ENCODE assay signal across 10 mouse cellular contexts in the genomic region with DNA sequence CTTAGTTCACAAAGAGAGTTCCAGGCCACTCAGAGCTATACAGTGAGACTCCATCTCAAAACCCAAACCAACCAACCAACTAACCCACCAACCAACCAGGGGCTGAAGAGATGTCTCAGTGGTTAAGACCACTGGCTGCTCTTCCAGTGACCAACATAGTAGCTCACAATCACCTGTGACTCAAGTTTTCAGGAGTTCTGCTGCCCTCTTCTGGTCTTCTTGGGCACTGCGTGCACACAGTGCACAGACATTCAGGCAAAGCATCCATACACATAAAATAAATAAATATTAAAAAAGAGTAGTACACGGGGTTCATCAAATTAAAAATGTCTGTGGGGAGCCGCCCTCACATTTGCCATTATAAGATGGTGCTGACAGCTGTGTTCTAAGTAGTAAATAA. TPM values are rescaled to one million over a fixed set of nuclear protein-coding genes. Genes with fewer than 3 reads are reported as not detected.
DNase-seq lines count a peak whose midpoint lies in the region; ATAC-seq and TF ChIP-seq lines count a peak whose summit lies in the region.
"Had no signal": no experiment of that assay in that cellular context is flagged by ENCODE, and none has a peak within 500 bp of the region (broad histone marks: within the 10 kb centered on the region; RNA-seq: fewer than 3 reads in every experiment).

No protein-coding gene starts in this region.

- no peaks in the 10 kb centered on the region for H3K4me1 ChIP-seq in intestine, postnatal 0 days (replicated peaks; ENCODE audit: control insufficient read depth, insufficient read depth, low read length)
- H3K4me1 ChIP-seq in intestine, embryonic 16.5 days (ENCODE audit: control insufficient read depth, insufficient read depth, low read length): no peaks in the 10 kb centered on the region
- no peaks in the 10 kb centered on the region for H3K4me1 ChIP-seq in spleen, adult 2 months (ENCODE audit: control insufficient read depth, insufficient read depth, insufficient read length)
- no peaks in the 10 kb centered on the region for H3K4me1 ChIP-seq in bone marrow, adult 2 months (ENCODE audit: control insufficient read depth, insufficient read depth, low read length)
- H3K4me1 ChIP-seq: embryonic facial prominence, embryonic 15.5 days; hindbrain, embryonic 13.5 days had no signal

- peak in 1 of 2 experiments; percentile 7 for DNase-seq in spleen, adult 2 months (ENCODE audit: low read depth in 1 of 2, low spot score in 2 of 2)
- DNase-seq in spleen, postnatal 4 days (ENCODE audit: low spot score in 2 of 2): no peak
- peak; percentile 35 to 43 for DNase-seq in thymus, postnatal 36 days
- DNase-seq in urinary bladder, postnatal 14 days (ENCODE audit: low spot score): no peak
- DNase-seq: gastrocnemius, postnatal 25 days had no signal

- peak; percentile 59 for TF ChIP-seq CTCF in intestine, postnatal 0 days (IDR thresholded peaks at IDR 0.05; ENCODE audit: low read depth)
- TF ChIP-seq CTCF in spleen, adult 2 months (IDR thresholded peaks at IDR 0.05; ENCODE audit: extremely low read depth, insufficient read depth, insufficient read length, insufficient replicate concordance): peak; percentile 3; the same call in 1 of the 2 replicates
- peak; percentile 18; the same call in 1 of the 2 replicates for TF ChIP-seq CTCF in bone marrow, adult 2 months (IDR thresholded peaks at IDR 0.05; ENCODE audit: control insufficient read depth, insufficient read depth, low read length)

- H3K4me3 ChIP-seq in intestine, postnatal 0 days (ENCODE audit: low read depth, low read length): no peak overlapping the region
- no peak overlapping the region for H3K4me3 ChIP-seq in intestine, embryonic 16.5 days (ENCODE audit: low read length)
- no peak overlapping the region for H3K4me3 ChIP-seq in spleen, adult 2 months (ENCODE audit: extremely low read depth, insufficient read depth, insufficient read length)
- no peak overlapping the region for H3K4me3 ChIP-seq in bone marrow, adult 2 months (replicated peaks; ENCODE audit: control insufficient read depth, low read depth, low read length)
- H3K4me3 ChIP-seq: embryonic facial prominence, embryonic 15.5 days; hindbrain, embryonic 13.5 days had no signal

- H3K27me3 ChIP-seq in intestine, postnatal 0 days (replicated peaks; ENCODE audit: control insufficient read depth, insufficient read depth, low read length): no peaks in the 10 kb centered on the region
- no peaks in the 10 kb centered on the region for H3K27me3 ChIP-seq in intestine, embryonic 16.5 days (replicated peaks; ENCODE audit: control insufficient read depth, insufficient read depth, low read length)
- no peaks in the 10 kb centered on the region for H3K27me3 ChIP-seq in spleen, adult 2 months (ENCODE audit: control insufficient read depth, insufficient read depth, low read length)
- H3K27me3 ChIP-seq: embryonic facial prominence, embryonic 15.5 days; hindbrain, embryonic 13.5 days had no signal

- no peaks in the 10 kb centered on the region for H3K9me3 ChIP-seq in intestine, postnatal 0 days (ENCODE audit: control insufficient read depth)
- no peaks in the 10 kb centered on the region for H3K9me3 ChIP-seq in intestine, embryonic 16.5 days (ENCODE audit: control insufficient read depth, low read length)
- H3K9me3 ChIP-seq: embryonic facial prominence, embryonic 15.5 days had no signal

- no peak overlapping the region for H3K9ac ChIP-seq in intestine, postnatal 0 days (ENCODE audit: low read depth, low read length)
- H3K9ac ChIP-seq in intestine, embryonic 16.5 days (ENCODE audit: low read depth, low read length): no peak overlapping the region
- H3K9ac ChIP-seq: embryonic facial prominence, embryonic 15.5 days; hindbrain, embryonic 13.5 days had no signal

- no peak for TF ChIP-seq POLR2A in spleen, adult 2 months (IDR thresholded peaks at IDR 0.05; ENCODE audit: low read depth, low read length)
- no peak for TF ChIP-seq POLR2A in bone marrow, adult 2 months (IDR thresholded peaks at IDR 0.05; ENCODE audit: borderline replicate concordance, control insufficient read depth, low read depth, low read length)

- H3K27ac ChIP-seq in intestine, postnatal 0 days (ENCODE audit: low read depth, low read length): no peak overlapping the region
- H3K27ac ChIP-seq in intestine, embryonic 16.5 days (ENCODE audit: low read length): no peak overlapping the region
- H3K27ac ChIP-seq in spleen, adult 2 months (ENCODE audit: insufficient read depth, low read length): no peak overlapping the region
- no peak overlapping the region for H3K27ac ChIP-seq in bone marrow, adult 2 months (ENCODE audit: control insufficient read depth, insufficient read depth, low read depth, low read length, poor library complexity)
- H3K27ac ChIP-seq: embryonic facial prominence, embryonic 15.5 days; hindbrain, embryonic 13.5 days had no signal

- no peaks in the 10 kb centered on the region for H3K36me3 ChIP-seq in intestine, postnatal 0 days (ENCODE audit: control insufficient read depth, insufficient read depth)
- no peaks in the 10 kb centered on the region for H3K36me3 ChIP-seq in intestine, embryonic 16.5 days (ENCODE audit: control insufficient read depth, insufficient read depth, low read length)
- no peaks in the 10 kb centered on the region for H3K36me3 ChIP-seq in spleen, adult 2 months (ENCODE audit: control insufficient read depth, insufficient read depth, low read length)
- H3K36me3 ChIP-seq: embryonic facial prominence, embryonic 15.5 days; hindbrain, embryonic 13.5 days had no signal

- ATAC-seq in intestine, postnatal 0 days: no peak
- no peak for ATAC-seq in intestine, embryonic 16.5 days

- no peak overlapping the region for H3K4me2 ChIP-seq in intestine, postnatal 0 days (replicated peaks; ENCODE audit: low read depth)
- no peak overlapping the region for H3K4me2 ChIP-seq in intestine, embryonic 16.5 days (ENCODE audit: low read depth, low read length)
- H3K4me2 ChIP-seq: embryonic facial prominence, embryonic 15.5 days; hindbrain, embryonic 13.5 days had no signal

- WGBS in intestine, postnatal 0 days: 95% methylated on average over 3 of the region's 3 CpGs
- WGBS in intestine, embryonic 16.5 days: 94% methylated on average over 3 of the region's 3 CpGs
- 91% methylated on average over 3 of the region's 3 CpGs for WGBS in spleen, adult 2 months
- 83% methylated on average over 3 of the region's 3 CpGs for WGBS in bone marrow, adult 2 months

RNA-seq across cellular contexts. Expression of a gene that starts 46.8 kb away (rescaled TPM):
- not detected in 2 replicates for polyA plus RNA-seq in intestine, postnatal 0 days (2015; fragmentation: Nextera tagmentation; extraction: Ambion mirVana)
- not detected in 2 replicates for polyA plus RNA-seq in intestine, embryonic 16.5 days (2015; fragmentation: Nextera tagmentation; extraction: Ambion mirVana)
- not detected in 2 replicates for polyA plus RNA-seq in spleen, adult 2 months (2012; rRNA removed)
- polyA plus RNA-seq in bone marrow, adult 2 months (2011; ENCODE audit: insufficient read depth, insufficient read length, low replicate concordance, missing spikeins): not detected in 2 replicates
- polyA plus RNA-seq: embryonic facial prominence, embryonic 15.5 days; hindbrain, embryonic 13.5 days had no signal

Comparison
In these comparisons a context has a peak if more than half of its experiments do, and no peak if none do; other contexts are left out.
1. CTCF ChIP-seq: peak in every context shown above with its lines; median percentile 59 in intestine, postnatal 0 days; 18 in bone marrow, adult 2 months; 3 in spleen, adult 2 months.
2. DNase-seq: peak in thymus, postnatal 36 days (2 of 2); none in spleen, postnatal 4 days (0 of 2) and urinary bladder, postnatal 14 days (single experiment).